Mouse (Mus musculus): ENCODE measurements at regions not wholly inside any gene's neighbourhood (a gene's known extent, or its start where the extent isn't known, plus 50 kb on each side); places are given as distances from the start of the nearest gene placed in this dataset.

DNA sequence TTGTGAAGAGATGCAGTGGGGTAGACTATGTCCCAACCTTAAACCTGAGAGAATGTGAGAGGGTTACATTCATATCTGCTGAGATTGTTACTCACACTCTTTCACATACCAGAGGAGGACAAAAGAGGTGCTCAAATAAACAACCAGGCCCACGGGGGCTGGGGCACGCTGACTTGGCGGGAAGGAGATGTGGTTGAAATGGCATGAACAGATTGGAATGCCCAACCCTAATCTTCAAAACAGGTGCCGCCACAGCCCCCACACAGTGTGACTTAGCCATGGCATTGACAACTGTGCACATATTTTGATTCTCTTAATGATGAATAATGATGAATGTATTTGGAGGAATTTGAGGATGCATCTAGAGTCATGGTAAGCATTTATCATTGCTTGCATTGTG is 137.6 kb upstream of the Runx1 start:
- no peak for TF ChIP-seq CTCF (IDR thresholded peaks at IDR 0.05)
- no peak for TF ChIP-seq EP300 (IDR thresholded peaks at IDR 0.05)

All from lung, postnatal 0 days (tissue).